Mouse (Mus musculus): ENCODE data around the gene Ajuba.
"Not testable (repeated sequence)": the region's sequence is repeated elsewhere in the genome, so short reads cannot be mapped to it uniquely, and the experiment has no call there.

Ajuba gene

GRCm38 (mm10) chr14:54577089-54577982, at the start of gene Ajuba:
TSS of gene Ajuba (minus strand) at chr14:54577558.
- DNase-seq (ENCODE audit: low spot score) = peak; percentile 91

GRCm38 (mm10) chr14:54624976-54625375, 47.6 kb upstream of the Ajuba start:
- DNase-seq (ENCODE audit: low spot score) = no peak

- DNase-seq (ENCODE audit: low spot score) = no peak
Measured at GRCm38 (mm10) chr14:54623334-54623733, 46.0 kb upstream of the Ajuba start.

GRCm38 (mm10) chr14:54621133-54621532, 43.8 kb upstream of the Ajuba start, which contains the start of gene Psmb11:
TSS of gene Psmb11 (plus strand) at chr14:54621433.
- no peak for DNase-seq (ENCODE audit: low spot score)

GRCm38 (mm10) chr14:54617897-54618365, 40.6 kb upstream of the Ajuba start, which contains the start of gene Psmb5:
TSS of gene Psmb5 (minus strand) at chr14:54618022.
- peak; percentile 83 for DNase-seq (ENCODE audit: low spot score)

GRCm38 (mm10) chr14:54617152-54617896, 40.0 kb upstream of the Ajuba start:
- no peak for DNase-seq (ENCODE audit: low spot score)

- DNase-seq (ENCODE audit: low spot score) = no peak
Measured at GRCm38 (mm10) chr14:54616226-54616825, 39.0 kb upstream of the Ajuba start.

GRCm38 (mm10) chr14:54614130-54614529, 36.8 kb upstream of the Ajuba start:
- not testable (repeated sequence) for DNase-seq (ENCODE audit: low spot score)

- DNase-seq (ENCODE audit: low spot score) = no peak
Measured at GRCm38 (mm10) chr14:54610648-54611047, 33.3 kb upstream of the Ajuba start.

- no peak for DNase-seq (ENCODE audit: low spot score)
Measured at GRCm38 (mm10) chr14:54609962-54610361, 32.6 kb upstream of the Ajuba start.

- DNase-seq (ENCODE audit: low spot score) = no peak
Measured at GRCm38 (mm10) chr14:54609245-54609644, 31.9 kb upstream of the Ajuba start.

GRCm38 (mm10) chr14:54607226-54607625, 29.9 kb upstream of the Ajuba start:
- no peak for DNase-seq (ENCODE audit: low spot score)

GRCm38 (mm10) chr14:54605752-54606321, 28.5 kb upstream of the Ajuba start, which contains the start of gene 4931414P19Rik:
TSS of gene 4931414P19Rik (minus strand) at chr14:54605993.
- DNase-seq (ENCODE audit: low spot score) = peak; percentile 82

- no peak for DNase-seq (ENCODE audit: low spot score)
Measured at GRCm38 (mm10) chr14:54603686-54604085, 26.3 kb upstream of the Ajuba start.

- DNase-seq (ENCODE audit: low spot score) = peak; percentile 93
Measured at GRCm38 (mm10) chr14:54603038-54603654, 25.8 kb upstream of the Ajuba start.

GRCm38 (mm10) chr14:54602613-54603012, 25.3 kb upstream of the Ajuba start:
- DNase-seq (ENCODE audit: low spot score) = no peak

GRCm38 (mm10) chr14:54601601-54602000, 24.2 kb upstream of the Ajuba start:
- no peak for DNase-seq (ENCODE audit: low spot score)

GRCm38 (mm10) chr14:54597084-54597483, 19.7 kb upstream of the Ajuba start:
- no peak for DNase-seq (ENCODE audit: low spot score)

GRCm38 (mm10) chr14:54594631-54595414, 17.5 kb upstream of the Ajuba start:
- no peak for DNase-seq (ENCODE audit: low spot score)

GRCm38 (mm10) chr14:54594055-54594454, 16.7 kb upstream of the Ajuba start:
- DNase-seq (ENCODE audit: low spot score) = no peak

Data from ovary, postnatal 36 days (tissue).